Mouse (Mus musculus) urinary bladder, postnatal 10 days (tissue): ENCODE data around the gene Tnni3.
"Not testable (repeated sequence)": the region's sequence is repeated elsewhere in the genome, so short reads cannot be mapped to it uniquely, and the experiment has no call there.

Experiments used
- DNase-seq: peaks from one replicate; pipeline ENCODE4 v3.0.0; 2022; ENCODE audit warnings: low spot score

Gene Tnni3

GRCm38 (mm10) chr7:4524212-4524922 lies at the start of gene Tnni3:
Gene Tnni3 (minus strand): TSS chr7:4524229.
- not testable (repeated sequence) for DNase-seq

- DNase-seq: not testable (repeated sequence)
These were observed 48.3 kb upstream of the Tnni3 start for GRCm38 (mm10) chr7:4572361-4572760.

GRCm38 (mm10) chr7:4562660-4563059 lies 38.6 kb upstream of the Tnni3 start:
- no peak for DNase-seq

- DNase-seq: no peak
These were observed 33.1 kb upstream of the Tnni3 start for GRCm38 (mm10) chr7:4557167-4557560.

- no peak for DNase-seq
These were observed 32.5 kb upstream of the Tnni3 start for GRCm38 (mm10) chr7:4556256-4557166.

- no peak for DNase-seq
These were observed 23.2 kb upstream of the Tnni3 start, which contains the start of gene Syt5 for GRCm38 (mm10) chr7:4547221-4547641. Gene Syt5 (minus strand): TSS chr7:4547541.

- no peak for DNase-seq
These were observed 22.6 kb upstream of the Tnni3 start for GRCm38 (mm10) chr7:4546591-4547131.

- no peak for DNase-seq
These were observed 22.0 kb upstream of the Tnni3 start for GRCm38 (mm10) chr7:4546050-4546449.

GRCm38 (mm10) chr7:4542013-4542412 lies 18.0 kb upstream of the Tnni3 start:
- DNase-seq: no peak

- DNase-seq: no peak
These were observed 17.3 kb upstream of the Tnni3 start for GRCm38 (mm10) chr7:4541344-4541743.

- no peak for DNase-seq
These were observed 15.0 kb upstream of the Tnni3 start for GRCm38 (mm10) chr7:4539019-4539418.

GRCm38 (mm10) chr7:4537181-4537580 lies 13.2 kb upstream of the Tnni3 start:
- DNase-seq: no peak

GRCm38 (mm10) chr7:4536369-4536768 lies 12.3 kb upstream of the Tnni3 start:
- no peak for DNase-seq

GRCm38 (mm10) chr7:4532005-4532729 lies 8.1 kb upstream of the Tnni3 start, which contains the start of gene Dnaaf3:
Gene Dnaaf3 (minus strand): TSS chr7:4532453.
- no peak for DNase-seq

GRCm38 (mm10) chr7:4530166-4530565 lies 6.1 kb upstream of the Tnni3 start:
- not testable (repeated sequence) for DNase-seq

GRCm38 (mm10) chr7:4527302-4527689 lies 3.3 kb upstream of the Tnni3 start:
- DNase-seq: no peak

- DNase-seq: no peak
These were observed 2.6 kb upstream of the Tnni3 start for GRCm38 (mm10) chr7:4526341-4527301.

GRCm38 (mm10) chr7:4523205-4524130 lies 561 bp downstream of the Tnni3 start:
- DNase-seq: no peak

GRCm38 (mm10) chr7:4522292-4522691 lies 1.7 kb downstream of the Tnni3 start:
- no peak for DNase-seq
